Mouse (Mus musculus): ENCODE measurements around the gene Ptcra.
A peak's percentile ranks its signal among the peaks of the same experiment; 100 is the strongest.
"Not testable (repeated sequence)": the region's sequence is repeated elsewhere in the genome, so short reads cannot be mapped to it uniquely, and the experiment has no call there.

Gene Ptcra

DNA sequence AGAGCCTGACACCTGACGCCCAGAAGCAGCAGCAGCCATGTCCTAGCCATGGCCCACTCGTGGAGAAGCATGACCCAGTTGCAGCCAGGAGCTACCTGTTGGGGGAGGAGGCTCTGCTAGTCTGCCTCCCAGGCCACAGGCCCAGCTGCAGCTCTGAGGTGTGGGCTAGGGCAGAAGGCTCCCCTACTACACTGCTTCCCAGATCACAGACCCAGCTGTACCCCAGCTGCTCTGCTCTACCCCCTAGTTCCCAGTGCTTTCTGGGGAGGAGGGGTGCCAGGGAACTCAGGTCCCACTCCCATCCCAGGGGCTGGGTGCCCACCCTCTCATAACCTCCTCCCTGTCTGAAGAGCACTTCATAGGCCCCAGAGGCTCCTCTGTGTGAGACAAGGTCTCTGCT is at the start of gene Ptcra:
Gene Ptcra (minus strand): TSS at position 169 of the 400 bp plus-strand sequence.
- DNase-seq (ENCODE audit: low spot score in 2 of 2) = no peak

DNA sequence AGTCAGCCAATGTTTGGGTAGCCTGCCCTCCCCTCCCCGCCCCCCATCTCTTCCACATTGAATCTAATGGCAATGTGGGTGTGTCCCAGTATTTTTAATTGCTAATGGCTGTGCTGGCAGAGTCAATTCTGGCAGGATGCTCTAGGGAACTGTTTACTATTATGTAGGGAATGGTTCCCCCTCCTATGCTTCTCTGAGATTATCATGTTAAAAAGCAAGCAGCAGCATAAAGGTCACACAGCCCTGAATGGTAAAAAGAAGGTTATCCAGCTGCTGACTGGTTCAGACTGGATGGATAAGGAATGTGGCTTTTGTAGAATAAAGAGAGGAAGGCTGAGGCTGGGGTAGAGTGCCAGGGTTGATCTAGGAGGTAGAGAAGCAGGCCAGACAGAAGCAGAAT is 48.9 kb upstream of the Ptcra start:
- no peak for DNase-seq (ENCODE audit: low spot score in 2 of 2)

DNA sequence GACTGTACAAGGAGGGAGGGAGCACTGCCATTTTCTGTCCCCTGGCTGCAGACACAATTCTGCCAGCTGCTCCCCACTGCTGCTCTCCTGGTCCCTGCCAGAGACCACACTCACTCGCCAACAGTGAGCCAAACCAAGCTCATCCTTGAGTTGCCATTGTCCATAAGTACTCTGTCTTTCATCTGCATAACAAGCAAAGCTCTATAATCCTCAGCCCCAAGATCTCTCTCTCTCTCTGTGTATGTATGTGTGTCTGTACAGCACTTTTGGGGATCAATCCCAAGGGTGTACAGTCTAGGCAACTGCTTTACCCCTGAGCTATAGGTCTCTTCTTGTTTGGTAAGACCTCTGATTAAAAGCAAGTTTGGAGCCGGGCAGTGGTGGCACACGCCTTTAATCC is 47.2 kb upstream of the Ptcra start:
- no peak for DNase-seq (ENCODE audit: low spot score in 2 of 2)

DNA sequence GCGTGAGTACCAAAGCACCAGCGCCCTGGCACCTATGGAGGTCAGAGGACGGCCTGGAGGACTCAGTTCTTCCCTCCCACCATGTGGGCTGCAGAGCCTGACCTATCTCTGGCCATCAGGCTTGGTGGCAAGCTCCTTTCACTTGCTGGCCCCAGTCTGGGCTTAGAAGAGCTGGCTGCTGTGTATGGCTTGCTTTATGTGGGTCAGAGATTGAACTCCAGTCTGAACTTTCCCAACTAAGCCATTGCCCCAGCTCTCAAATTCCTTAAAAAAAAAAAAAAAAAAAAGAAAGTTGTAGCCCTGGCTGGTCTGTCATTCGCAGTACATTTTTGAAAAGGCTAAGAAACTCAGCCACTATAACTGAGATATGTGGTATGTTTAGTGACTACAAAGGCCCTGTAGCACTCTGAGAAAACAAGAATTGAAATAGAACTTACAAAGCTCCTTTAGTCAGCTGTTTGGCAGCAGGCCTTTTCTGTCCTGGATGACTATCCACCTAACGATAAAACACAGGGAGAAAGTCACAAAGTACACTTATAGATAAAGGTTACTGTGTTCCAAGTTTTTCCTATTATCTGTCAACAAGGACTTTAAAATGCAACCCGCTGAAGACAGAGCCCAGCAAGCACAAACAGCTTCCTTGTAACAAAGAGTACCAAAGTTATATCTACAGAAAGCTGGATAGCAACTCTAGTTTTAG is 45.8 kb upstream of the Ptcra start:
- no peak for DNase-seq (ENCODE audit: low spot score in 2 of 2)

DNA sequence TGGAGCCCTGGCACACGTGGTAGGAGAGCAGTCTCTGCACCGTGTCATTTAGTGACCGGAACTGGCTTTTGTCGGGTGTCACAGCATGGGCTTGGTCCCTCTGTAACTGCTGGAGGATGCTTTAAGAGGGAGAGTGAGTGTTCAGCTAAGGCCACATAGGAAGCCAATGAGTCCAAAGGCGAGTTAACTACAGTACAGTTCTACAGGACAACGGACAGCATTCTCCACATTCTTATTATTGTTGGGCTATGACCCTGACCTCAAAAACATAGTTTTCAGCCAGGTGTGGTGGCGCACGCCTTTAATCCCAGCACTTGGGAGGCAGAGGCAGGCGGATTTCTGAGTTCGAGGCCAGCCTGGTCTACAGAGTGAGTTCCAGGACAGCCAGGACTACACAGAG is 44.9 kb upstream of the Ptcra start:
- DNase-seq (ENCODE audit: low spot score in 2 of 2) = no peak

DNA sequence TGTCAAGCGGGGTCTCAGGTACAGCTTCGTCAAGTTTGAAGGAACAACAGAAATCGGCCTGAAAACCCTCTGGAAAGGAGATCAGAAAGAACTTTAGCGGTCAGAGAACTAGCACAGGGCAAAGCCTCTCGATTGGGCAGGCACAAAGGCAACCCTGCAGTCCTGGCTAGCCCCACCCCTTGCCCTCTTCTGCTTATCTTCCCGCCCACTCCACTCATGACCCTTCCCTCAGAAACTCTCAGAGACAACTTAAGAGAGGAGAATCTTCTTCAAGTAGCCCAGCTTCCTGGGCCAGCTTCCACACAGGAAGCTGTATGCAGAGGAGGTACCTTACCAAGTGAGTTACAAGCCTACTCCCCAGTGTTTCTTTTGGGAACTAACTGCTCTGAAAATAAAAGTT is 38.2 kb upstream of the Ptcra start:
- DNase-seq (ENCODE audit: low spot score in 2 of 2) = no peak

DNA sequence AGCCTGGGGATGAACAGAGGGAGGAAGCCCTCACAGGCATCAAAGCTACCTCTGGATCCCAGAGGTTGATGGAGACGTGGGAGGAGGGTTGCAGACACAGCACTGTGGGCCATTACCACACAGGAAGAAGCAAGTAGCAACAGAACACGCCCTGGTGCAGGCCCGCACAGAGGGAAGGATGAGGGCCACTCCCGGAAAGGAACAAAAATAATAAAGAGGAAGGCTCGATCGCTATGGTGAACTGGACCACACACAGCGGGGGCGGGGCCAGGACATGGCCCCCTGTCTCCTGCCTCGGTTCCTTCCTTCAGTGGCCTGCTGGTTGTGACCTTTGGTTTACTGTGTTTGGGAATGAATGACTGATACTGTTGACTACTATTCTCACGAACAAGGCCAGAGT is 36.2 kb upstream of the Ptcra start:
- no peak for DNase-seq (ENCODE audit: low spot score in 2 of 2)

DNA sequence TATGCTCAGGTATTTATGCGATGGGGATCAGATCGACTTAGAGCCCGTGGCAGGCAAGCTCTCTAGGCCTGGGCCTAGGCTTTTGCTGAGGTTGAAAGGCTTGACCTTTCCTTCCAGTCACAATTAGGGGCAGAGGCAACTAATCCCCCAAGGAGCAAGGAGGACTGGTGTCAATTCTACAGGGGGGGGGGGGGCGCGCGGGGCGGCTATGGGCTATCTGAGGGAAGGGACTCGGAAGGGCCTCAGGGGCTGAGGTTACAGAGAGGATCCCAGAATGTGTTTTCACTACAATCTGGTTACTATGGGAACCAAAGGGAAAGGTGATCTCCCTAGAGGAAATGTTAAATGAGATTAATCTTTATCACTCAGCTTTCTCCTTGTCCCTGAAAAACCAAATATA is 33.9 kb upstream of the Ptcra start:
- no peak for DNase-seq (ENCODE audit: low spot score in 2 of 2)

DNA sequence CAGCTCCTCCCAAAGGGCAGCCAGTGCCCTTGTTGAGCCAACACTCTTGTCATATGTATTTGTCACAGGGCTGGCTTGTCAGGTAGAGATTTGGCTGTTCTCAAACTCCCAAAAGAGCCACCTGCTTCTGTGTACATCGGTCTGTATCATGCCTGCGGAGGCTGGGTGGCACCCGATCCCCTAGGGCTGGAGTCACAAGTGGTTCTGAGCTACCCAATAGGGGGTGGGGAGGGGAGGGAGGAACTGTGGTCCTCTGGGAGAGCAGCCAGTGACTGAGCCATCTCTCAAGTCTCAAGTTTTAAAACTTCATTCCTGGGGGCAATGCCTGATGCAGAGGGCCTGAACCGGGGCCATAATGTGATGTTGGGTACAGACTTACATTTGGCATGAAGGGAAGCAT is 33.2 kb upstream of the Ptcra start:
- DNase-seq (ENCODE audit: low spot score in 2 of 2) = no peak

DNA sequence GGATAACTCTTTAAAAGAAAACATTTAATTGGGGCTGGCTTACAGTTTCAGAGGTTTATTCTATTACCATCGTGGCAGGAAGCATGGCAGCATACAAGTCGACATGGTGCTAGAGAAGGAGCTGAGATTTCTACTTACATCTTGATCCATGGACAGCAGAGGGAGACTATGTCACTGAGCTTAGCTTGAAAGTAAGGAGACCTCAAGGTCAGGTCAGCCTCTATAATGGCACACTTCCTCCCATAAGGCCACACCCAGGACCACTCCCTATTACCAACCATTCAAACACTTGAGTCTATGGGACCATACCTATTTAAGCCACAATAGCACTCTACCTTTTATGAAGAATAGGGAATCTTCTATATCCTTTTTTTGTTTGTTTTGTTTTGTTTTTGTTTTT is 29.5 kb upstream of the Ptcra start:
- no peak for DNase-seq (ENCODE audit: low spot score in 2 of 2)

DNA sequence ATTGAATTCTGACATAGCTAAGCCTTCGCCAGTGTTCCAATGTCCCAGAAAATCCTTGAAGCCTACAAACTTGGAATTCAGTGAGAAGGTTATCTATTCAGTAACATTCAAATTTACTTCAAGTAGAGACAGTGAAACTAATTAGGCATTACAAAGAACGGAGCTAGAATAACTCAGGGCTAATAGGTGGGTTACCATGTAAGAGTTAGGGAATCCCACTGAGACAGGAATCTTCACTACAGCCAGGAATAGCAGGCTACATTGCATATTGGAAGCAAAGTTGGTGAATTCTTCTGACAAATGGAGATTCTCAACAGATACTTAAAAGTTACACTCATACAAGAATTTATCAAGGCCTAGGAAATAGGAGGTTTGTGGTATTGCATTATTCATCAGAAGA is 24.5 kb upstream of the Ptcra start:
- not testable (repeated sequence) for DNase-seq (ENCODE audit: low spot score in 2 of 2)

DNA sequence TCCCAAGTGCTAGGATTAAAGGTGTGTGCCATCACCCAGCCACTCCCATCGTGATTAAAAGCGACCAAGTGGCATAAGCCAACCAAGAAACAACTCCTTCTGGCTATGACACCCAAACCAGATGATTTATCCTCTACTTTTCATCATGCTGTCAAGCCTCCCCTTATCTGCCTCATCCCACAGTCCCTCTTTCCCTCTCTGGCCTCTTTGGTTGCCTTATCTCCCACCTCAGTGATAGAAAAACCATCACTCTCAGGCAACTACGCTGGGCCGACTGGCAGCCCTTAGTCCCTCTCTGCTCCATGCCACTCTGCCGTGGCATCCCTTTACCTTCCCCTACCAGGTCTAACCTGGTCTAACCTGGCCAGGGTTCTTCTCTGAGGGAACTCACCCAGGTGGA is 23.4 kb upstream of the Ptcra start:
- no peak for DNase-seq (ENCODE audit: low spot score in 2 of 2)

DNA sequence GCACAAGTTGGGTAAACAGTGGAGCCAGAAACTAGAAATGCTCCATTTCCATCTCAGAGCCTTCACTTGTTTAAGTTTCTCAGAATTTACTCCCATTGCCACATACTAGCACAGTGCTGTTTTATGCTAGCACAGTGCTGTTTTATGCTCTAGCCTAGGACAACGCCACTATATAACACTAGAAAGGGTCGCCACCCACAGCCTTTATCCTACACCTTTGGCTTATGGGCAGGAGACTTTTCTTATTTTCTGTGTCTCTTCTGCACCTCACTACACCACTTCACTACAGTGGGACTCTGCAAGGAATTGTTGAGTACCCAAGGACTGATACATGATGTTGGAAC is 19.7 kb upstream of the Ptcra start:
- no peak for DNase-seq (ENCODE audit: low spot score in 2 of 2)

DNA sequence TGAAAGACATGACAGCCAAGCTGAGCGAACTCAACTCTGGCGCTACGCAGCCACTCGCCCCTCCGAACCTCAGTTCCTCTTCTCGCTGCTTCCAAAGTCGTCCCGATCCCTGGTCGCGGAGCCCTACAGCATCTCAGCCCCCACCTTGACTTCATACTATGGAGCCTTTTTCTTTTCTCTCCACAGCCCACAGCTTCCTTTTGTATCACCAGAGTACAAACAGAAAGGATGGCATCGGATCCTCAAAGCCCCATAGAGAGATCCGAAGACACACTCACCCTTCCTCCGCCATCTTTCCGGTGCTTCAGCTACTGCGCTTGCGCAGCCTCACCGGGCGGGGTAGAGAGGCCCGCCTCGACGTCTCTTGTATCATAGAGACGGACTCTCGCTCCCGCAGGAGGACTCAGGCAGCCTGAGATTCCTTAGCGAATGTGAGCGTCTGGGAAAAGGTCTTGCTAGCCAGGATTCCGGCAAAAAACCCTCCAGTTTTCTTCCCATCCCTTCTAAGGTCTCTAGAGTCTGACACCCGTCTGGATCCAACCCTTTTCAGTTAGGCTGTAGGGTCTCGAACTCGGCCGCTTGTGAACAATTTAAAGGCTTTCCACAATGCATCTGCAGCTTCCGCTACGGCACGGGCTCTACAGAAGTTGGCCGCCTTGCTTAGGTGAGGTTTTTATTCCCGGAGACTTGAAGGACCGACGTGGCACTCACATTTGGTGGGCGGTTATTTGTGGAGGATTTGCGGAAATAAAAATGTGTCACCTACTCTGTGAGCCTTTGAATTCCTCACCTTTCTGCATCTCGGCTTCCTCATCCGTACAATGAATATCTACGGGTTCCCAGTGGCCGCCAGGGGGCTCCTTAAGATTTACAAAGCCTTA is 19.1 kb upstream of the Ptcra start, which contains the start of gene Rpl7l1:
Gene Rpl7l1 (minus strand): TSS at position 332 of the 881 bp plus-strand sequence.
- peak; percentile 85 to 89 for DNase-seq (ENCODE audit: low spot score in 2 of 2)

DNA sequence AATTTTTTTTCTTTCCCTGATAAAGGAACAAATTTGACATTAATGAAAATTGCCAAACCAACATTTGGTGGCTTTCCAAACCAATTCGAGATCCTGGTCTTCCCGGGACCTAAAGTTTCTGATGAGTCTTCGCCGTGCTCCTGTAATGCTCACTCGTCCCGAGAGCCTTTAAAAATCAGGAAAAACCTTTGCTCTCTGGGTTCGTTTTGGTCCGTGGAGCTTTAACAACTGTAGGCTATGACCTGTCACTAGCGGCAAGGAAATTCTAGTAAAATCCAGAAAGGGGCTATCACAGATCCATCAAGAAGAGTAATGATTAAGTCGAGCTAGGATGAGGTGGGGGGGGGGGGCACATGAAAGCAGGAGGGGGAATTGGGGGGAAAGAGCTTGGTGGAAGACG is 18.4 kb upstream of the Ptcra start:
- DNase-seq (ENCODE audit: low spot score in 2 of 2) = no peak

DNA sequence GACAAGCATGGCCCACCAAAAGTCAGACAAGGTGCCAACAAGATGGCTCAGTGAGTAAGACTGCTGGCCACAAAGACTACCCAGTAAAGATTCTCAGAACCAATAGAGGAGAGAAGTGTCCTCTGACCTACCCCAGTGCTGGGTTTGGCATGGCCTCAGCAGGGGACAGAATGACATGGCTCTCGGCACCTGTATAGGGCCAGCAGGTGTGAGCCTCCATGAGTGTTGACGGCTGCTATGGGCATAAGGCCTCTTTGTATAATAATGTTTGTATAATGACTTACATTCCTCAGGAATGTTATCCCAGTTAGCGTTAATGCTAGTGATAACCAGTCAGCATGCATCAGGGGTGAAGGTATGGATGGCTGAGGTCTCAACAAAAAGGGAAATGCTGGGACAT is 12.6 kb upstream of the Ptcra start:
- no peak for DNase-seq (ENCODE audit: low spot score in 2 of 2)

DNA sequence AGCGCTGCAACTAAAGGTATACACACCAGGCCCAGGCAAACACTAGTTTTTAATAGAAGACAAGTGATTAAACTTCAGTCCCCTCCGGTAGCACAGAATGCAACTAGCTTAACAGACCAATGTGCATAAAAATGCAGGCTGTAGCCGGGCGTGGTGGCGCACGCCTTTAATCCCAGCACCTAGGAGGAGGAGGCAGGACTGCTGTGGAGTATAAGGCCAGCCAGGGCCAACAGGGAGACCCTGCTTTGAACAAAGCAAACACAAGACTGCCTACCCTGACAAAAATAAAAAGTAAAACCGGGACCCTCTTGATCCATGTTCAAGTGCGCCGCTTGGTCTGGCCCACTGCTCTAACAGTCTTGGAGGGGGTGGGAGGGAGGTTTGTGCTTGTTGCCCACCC is 11.6 kb upstream of the Ptcra start:
- DNase-seq (ENCODE audit: low spot score in 2 of 2) = no peak

DNA sequence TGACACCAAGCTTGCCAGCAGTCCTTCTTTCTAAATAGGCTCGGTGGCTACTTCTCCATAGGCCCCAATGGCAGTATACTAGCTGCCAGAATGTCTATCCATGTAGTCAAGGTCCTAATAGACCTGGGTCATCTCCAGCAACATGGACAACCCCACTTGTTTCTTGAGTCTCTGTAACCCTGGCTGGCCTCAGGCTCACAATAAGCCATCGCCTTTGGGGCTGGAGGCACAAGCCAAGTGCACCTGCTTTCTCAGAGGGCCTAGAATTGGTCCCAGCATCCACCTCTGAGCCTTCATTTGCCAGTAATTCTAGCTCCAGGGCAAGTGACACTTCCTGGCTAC is 10.6 kb upstream of the Ptcra start:
- no peak for DNase-seq (ENCODE audit: low spot score in 2 of 2)

DNA sequence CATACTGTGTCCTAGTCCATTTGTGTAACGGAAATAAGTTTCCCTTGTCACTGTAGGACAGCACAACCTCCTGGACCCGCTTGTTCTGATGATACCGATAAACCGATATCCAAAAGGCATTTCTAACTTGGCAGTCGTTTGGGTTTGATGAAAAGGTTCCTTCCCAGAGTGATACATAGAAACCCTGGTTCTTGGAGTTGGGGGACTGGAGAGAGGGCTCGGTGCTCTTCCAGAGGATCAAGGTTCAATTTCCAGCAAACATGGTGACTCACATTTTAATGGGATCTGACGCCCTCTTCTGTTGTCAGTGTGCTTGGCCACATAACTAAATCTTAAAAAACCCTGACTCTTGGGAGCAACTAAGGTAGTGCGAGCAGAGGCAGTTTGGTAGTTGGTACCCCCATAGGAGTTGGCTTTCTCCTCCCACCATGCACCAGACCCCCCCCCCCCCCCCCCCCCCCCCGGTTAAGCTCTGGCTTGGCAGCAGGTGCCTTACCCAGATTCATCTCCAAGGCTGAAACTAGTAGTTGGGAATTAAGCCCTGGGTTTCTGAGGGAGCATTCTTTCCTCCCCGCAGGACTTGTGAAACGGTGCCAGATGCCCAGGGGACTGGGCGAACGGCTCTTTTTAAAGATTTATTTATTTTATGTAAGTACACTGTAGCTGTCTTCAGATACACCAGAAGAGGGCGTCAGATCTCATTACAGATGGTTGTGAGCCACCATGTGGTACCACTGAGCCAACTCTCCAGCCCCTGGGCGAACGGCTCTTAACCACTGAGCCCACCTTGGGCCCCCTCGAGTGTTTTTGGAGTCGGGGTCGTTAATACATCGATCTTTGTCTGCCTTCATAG is 10.0 kb upstream of the Ptcra start:
- no peak for DNase-seq (ENCODE audit: low spot score in 2 of 2)

DNA sequence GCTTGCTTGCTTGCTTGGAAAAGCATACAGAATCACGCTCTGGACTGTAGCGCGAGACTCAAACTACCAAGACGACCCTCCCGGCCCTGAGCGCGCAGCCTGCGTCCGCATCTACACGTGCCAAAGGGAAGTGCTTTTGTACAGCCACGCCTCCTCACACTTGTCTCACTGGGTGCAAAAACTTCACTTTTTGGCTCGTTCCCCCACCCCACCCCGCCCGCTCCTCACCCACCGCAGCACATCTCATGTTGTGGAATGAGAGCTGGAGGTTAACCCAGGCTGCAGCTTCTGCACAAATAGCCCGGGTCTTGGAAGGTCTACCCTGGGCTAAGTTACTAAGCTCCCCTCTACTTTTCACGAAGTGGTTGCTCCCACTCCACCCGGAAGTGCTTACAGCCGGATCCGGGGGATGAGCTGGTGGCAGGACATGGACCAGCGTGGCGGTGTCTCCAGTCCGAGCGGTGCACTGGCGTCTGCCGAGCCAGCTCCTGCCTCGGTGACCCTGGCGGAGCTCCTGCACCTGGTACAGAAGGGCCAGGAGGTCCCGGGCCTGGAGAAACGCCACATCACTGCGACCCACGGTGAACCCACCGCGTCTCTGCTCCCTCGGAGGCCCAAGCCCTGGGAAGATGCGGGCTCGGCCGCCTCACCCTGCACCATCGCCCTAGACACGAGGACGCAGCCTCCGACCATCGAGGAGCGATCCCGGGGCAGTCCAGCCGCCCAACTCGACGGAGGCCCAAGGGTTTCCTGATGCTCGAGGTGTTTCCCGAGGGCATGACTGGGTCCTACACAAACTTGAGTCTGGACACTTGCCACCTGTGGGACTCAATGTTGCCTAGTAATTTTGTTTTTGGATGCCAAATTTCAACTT is 9.1 kb upstream of the Ptcra start, which contains the start of gene 2310039H08Rik:
Gene 2310039H08Rik (plus strand): TSS at position 232 of the 874 bp plus-strand sequence.
- peak; percentile 78 to 82 for DNase-seq (ENCODE audit: low spot score in 2 of 2)

DNA sequence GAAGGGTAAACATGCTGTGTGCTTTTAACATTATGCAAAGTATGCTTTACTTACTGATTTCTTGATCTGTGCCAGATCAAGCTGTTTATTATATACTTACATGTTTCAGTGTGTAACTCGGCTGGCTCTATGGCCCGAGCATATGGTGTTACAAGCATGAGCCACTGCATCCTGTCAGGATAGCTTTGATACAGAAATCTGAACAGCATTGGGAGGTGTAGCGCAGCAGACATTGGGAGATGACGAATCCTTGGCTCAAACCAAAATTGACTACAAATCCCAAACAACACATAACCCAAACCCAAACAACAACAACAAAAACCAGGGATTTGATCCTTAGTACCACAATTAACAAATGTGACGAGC is 8.5 kb upstream of the Ptcra start:
- no peak for DNase-seq (ENCODE audit: low spot score in 2 of 2)

Data from urinary bladder, postnatal 36 days (tissue).